ENCODE assay signal across 13 mouse cellular contexts in the genomic region with DNA sequence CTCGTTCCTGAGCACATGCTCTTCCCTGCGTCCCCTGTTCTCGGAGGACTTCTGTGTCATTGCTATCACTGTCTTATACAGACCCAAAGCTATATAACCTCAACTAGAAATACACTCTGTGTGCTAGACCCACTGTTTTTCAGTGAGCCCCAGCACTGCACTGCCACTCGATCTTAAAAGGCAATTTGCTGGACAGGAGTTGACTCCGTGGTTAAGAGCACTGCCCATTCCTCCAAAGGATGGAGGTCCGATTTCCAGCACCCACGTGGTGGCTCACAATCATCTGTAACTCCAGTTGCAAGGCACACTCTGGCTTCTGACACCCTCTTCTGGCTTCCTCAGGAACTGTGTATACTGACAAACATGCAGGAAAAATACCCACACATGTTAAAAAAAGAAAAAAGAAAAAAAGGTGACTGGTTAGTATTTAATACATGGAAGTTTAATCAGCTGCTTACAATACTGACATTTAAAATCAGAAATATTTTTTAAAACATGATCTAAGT.
DNase-seq lines count a peak whose midpoint lies in the region; TF ChIP-seq lines count a peak whose summit lies in the region.
"Had no signal": no experiment of that assay in that cellular context is flagged by ENCODE, and none has a peak within 500 bp of the region (broad histone marks: within the 10 kb centered on the region; RNA-seq: fewer than 3 reads in every experiment).

No protein-coding gene starts in this region.

- TF ChIP-seq POLR2A in liver, adult 2 months (IDR thresholded peaks at IDR 0.05; ENCODE audit: extremely low read depth, insufficient read depth, low read length): no peak

- no peak overlapping the region for H3K4me3 ChIP-seq in liver, adult 2 months (ENCODE audit: insufficient read depth, low read depth, low read length)
- H3K4me3 ChIP-seq in macrophage (ENCODE audit: inconsistent target): peak overlapping the region; percentile 33
- H3K4me3 ChIP-seq: forebrain, embryonic 15.5 days; neural tube, embryonic 15.5 days had no signal

- H3K36me3 ChIP-seq in liver, adult 2 months (ENCODE audit: control insufficient read depth, insufficient read depth, low read length): peaks cover 40% of the 10 kb centered on the region
- H3K36me3 ChIP-seq in macrophage (ENCODE audit: inconsistent target): no peaks in the 10 kb centered on the region
- H3K36me3 ChIP-seq: forebrain, embryonic 15.5 days; neural tube, embryonic 15.5 days had no signal

- TF ChIP-seq CTCF in liver, adult 2 months (IDR thresholded peaks at IDR 0.05; ENCODE audit: low read depth, low read length): no peak

- WGBS in liver, adult 2 months: 81% methylated on average over 7 of the region's 7 CpGs
- 34% methylated on average over 7 of the region's 7 CpGs for WGBS in macrophage (ENCODE audit: missing documents)

- 0 out of 2 replicates have a peak overlapping the region, but pooled peaks have one; percentile 30 for H3K27ac ChIP-seq in liver, adult 2 months (replicated peaks; ENCODE audit: insufficient read depth, low read depth, low read length)
- H3K27ac ChIP-seq in macrophage: peak overlapping the region; percentile 79
- H3K27ac ChIP-seq: forebrain, embryonic 15.5 days; liver, embryonic 14.5 days; neural tube, embryonic 15.5 days had no signal

- H3K79me2 ChIP-seq in liver, adult 2 months (ENCODE audit: control insufficient read depth, insufficient read depth, low read length): peaks cover 46% of the 10 kb centered on the region
- peaks cover 92% of the 10 kb centered on the region for H3K79me2 ChIP-seq in macrophage (ENCODE audit: inconsistent target)

- H3K27me3 ChIP-seq in liver, adult 2 months (ENCODE audit: control insufficient read depth, insufficient read depth, low read length): no peaks in the 10 kb centered on the region

- H3K4me1 ChIP-seq in liver, adult 2 months (ENCODE audit: control insufficient read depth, insufficient read depth, low read length): peaks cover 40% of the 10 kb centered on the region
- H3K4me1 ChIP-seq: forebrain, embryonic 15.5 days; neural tube, embryonic 15.5 days had no signal

- DNase-seq in liver, adult 2 months (ENCODE audit: extremely low read depth, low read depth, low spot score): no peak
- DNase-seq in liver: no peak
- peak; percentile 43 for DNase-seq in CD4-positive helper T cell, adult 2 months (ENCODE audit: low read depth, low spot score)
- DNase-seq in ES-CJ7 (ENCODE audit: low read depth, low spot score): peak; percentile 37
- no peak for DNase-seq in frontal cortex, postnatal 14 days (ENCODE audit: low spot score in 2 of 2)
- DNase-seq in thymus, postnatal 10 days (ENCODE audit: low spot score in 2 of 2): no peak
- DNase-seq: gastrocnemius, postnatal 10 days; kidney, adult 18-20 months; right cerebral cortex, adult 18-20 months had no signal

- H3K9ac ChIP-seq in liver, adult 2 months (ENCODE audit: low read depth, low read length): peak overlapping the region; percentile 9; the same call in 1 of the 2 replicates
- H3K9ac ChIP-seq: forebrain, embryonic 15.5 days; liver, embryonic 14.5 days; neural tube, embryonic 15.5 days had no signal

Comparison
In these comparisons a context has a peak if more than half of its experiments do, and no peak if none do; other contexts are left out.
1. DNase-seq: peak in CD4-positive helper T cell, adult 2 months (single experiment) and ES-CJ7 (single experiment); none in liver, adult 2 months (single experiment), liver (single experiment), frontal cortex, postnatal 14 days (0 of 2) and thymus, postnatal 10 days (0 of 2).